Mouse (Mus musculus) liver, embryonic 12.5 days (tissue): ENCODE data around the gene Ikzf3. TPM values are rescaled to one million over a fixed set of nuclear protein-coding genes. Genes with fewer than 3 reads are reported as not detected.
A peak's percentile ranks its signal among the peaks of the same experiment; 100 is the strongest.

Source experiments
- ATAC-seq: fragments of 200-750 bp; cut with Nextera tagmentation; 2 replicates; pipeline ENCODE4 v1.8.0; 2017; ENCODE audit warnings: moderate number of reproducible peaks, mild to moderate bottlenecking, moderate library complexity
- H3K27ac ChIP-seq: fragments of 300-500 bp; sonication (generic); 2 replicates; pipeline ENCODE4 v1.5.1; 2016; ENCODE audit warnings: mild to moderate bottlenecking
- H3K27me3 ChIP-seq: fragments of 300-500 bp; sonication (generic); replicated peaks from 2 replicates; pipeline ENCODE4 v1.6.1; 2016; ENCODE audit warnings: mild to moderate bottlenecking, moderate library complexity
- H3K36me3 ChIP-seq: fragments of 300-500 bp; sonication (generic); 2 replicates; pipeline ENCODE4 v1.6.1; 2016; ENCODE audit warnings: mild to moderate bottlenecking, moderate library complexity
- H3K4me1 ChIP-seq: fragments of 300-500 bp; sonication (generic); 2 replicates; pipeline ENCODE4 v1.6.1; 2016
- H3K4me2 ChIP-seq: fragments of 300-500 bp; sonication (generic); 2 replicates; pipeline ENCODE4 v1.6.1; 2016; ENCODE audit warnings: mild to moderate bottlenecking, moderate library complexity
- H3K4me3 ChIP-seq: fragments of 300-500 bp; sonication (generic); 2 replicates; pipeline ENCODE4 v1.5.1; 2016; ENCODE audit warnings: mild to moderate bottlenecking, moderate library complexity
- H3K9ac ChIP-seq: fragments of 300-500 bp; sonication (generic); 2 replicates; pipeline ENCODE4 v1.6.1; 2016; ENCODE audit warnings: mild to moderate bottlenecking, moderate library complexity
- H3K9me3 ChIP-seq: fragments of 300-500 bp; sonication (generic); replicated peaks from 2 replicates; pipeline ENCODE4 v1.6.1; 2016; ENCODE audit warnings: mild to moderate bottlenecking, moderate library complexity
- WGBS: fragments of 180-500 bp; shearing (Covaris S2); methylation state at CpG from one replicate; pipeline ENCODE4 v1.1.7; 2016; ENCODE audit not compliant: insufficient replicate concordance; 5-methylcytosine and 5-hydroxymethylcytosine counted together
- polyA plus RNA-seq: library from polyadenylated mRNA; unstranded; fragments of >200 nt; fragmentation: Nextera tagmentation; extraction: Ambion mirVana; gene quantifications from 2 replicates; pipeline ENCODE4 v1.2.1, GENCODE M21; 2016

The Ikzf3 gene
- polyA plus RNA-seq, 1 experiment from 2014 or later, result 0.12 TPM

DNA sequence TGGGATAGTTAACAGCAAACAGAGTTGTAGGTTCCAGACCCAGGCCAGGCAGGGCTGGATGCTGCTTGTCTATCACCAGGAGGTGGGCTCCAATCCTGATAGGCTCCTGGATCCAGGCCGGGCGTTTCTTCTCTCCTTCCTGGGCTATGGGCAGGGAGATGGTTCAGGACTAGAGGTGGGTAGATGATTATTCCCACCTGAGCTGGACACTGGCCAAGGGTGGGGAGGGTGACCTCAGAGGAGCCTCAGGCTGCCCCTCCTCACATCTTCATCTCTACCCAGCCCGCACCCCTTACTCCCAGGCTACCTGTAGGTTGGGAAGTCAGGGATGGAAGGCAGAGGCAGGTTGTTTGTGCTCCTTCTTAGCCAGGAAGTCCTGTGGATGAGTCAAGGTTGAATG, 96.4 kb downstream of the Ikzf3 start:
- no peak overlapping the region for H3K9ac ChIP-seq
- peaks cover 88% of the 10 kb centered on the region for H3K27me3 ChIP-seq
- H3K27ac ChIP-seq, result no peak overlapping the region
- ATAC-seq, result no peak
- peaks cover 6% of the 10 kb centered on the region for H3K4me1 ChIP-seq
- H3K4me2 ChIP-seq, result peak overlapping the region; percentile 45
- 66% methylated on average over 3 of the region's 3 CpGs for WGBS
- no peaks in the 10 kb centered on the region for H3K9me3 ChIP-seq
- peak overlapping the region; percentile 31 for H3K4me3 ChIP-seq
- H3K36me3 ChIP-seq, result peaks cover 35% of the 10 kb centered on the region

DNA sequence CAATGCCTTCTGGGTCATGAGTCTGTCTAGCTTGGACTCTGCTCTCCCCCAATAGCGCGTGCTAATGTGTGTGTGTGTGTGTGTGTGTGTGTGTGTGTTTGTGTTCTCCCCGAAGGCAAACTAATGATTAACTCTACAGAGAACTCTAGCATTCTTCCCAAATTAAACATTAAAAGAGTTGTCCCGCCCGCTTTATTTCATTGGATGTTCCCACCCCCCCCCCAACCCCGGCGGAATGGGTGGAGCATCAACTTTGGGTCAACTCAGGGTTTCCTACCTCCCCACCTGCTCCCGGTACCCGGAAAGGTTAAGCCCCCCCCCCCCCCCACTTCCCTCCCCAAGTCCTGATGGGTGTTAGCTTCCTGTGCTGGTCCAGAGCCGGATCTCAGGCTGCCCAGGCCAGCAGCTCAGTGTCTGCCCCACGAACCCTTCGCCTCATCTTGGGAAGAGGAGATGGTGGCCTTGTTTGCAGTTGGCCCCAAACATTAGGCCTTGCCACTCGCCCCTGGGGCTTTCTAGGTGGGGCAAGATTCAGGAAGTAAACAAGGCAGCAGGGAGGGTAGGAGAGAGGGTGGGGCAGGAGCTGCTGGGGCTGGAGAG, 97.5 kb downstream of the Ikzf3 start:
- Histone ChIP-seq H3K4me3 (peak overlapping the region; percentile 35), H3K4me1 (peaks cover 6% of the 10 kb centered on the region), H3K9ac (no peak overlapping the region), H3K27ac (peak overlapping the region; percentile 77; the same call in 1 of the 2 replicates), H3K27me3 (peaks cover 80% of the 10 kb centered on the region), H3K36me3 (peaks cover 24% of the 10 kb centered on the region), H3K4me2 (peak overlapping the region; percentile 45), H3K9me3 (no peaks in the 10 kb centered on the region)
- 31% methylated on average over 13 of the region's 13 CpGs for WGBS
- ATAC-seq, result peak; percentile 53

DNA sequence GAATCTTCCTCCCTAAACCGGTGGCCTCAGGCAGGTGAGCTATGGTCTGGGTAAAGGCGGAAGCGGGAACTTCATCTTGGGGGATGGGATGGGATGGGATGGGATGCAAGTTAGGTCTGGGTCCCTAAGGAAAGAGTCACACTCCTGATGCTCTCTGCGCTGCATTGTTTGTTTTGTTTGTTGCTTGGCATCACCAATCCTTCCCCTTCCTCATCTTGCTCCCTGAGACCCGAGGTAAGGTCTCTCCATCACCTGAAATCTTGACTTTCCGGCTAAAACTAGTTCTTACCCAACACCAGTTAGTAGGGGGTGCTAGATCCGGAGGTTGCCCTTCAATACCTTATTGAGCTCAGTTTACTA, 98.4 kb downstream of the Ikzf3 start:
- Histone ChIP-seq H3K4me2 (peak overlapping the region; percentile 22; the same call in 1 of the 2 replicates), H3K9ac (0 out of 2 replicates have a peak overlapping the region, but pooled peaks have one; percentile 9), H3K27ac (peak overlapping the region; percentile 77), H3K4me3 (peak overlapping the region; percentile 35), H3K27me3 (peaks cover 78% of the 10 kb centered on the region), H3K9me3 (no peaks in the 10 kb centered on the region), H3K36me3 (peaks cover 17% of the 10 kb centered on the region), H3K4me1 (peaks cover 6% of the 10 kb centered on the region)
- no peak for ATAC-seq
- whole genome bisulfite sequencing, result 16% methylated on average over 7 of the region's 7 CpGs

DNA sequence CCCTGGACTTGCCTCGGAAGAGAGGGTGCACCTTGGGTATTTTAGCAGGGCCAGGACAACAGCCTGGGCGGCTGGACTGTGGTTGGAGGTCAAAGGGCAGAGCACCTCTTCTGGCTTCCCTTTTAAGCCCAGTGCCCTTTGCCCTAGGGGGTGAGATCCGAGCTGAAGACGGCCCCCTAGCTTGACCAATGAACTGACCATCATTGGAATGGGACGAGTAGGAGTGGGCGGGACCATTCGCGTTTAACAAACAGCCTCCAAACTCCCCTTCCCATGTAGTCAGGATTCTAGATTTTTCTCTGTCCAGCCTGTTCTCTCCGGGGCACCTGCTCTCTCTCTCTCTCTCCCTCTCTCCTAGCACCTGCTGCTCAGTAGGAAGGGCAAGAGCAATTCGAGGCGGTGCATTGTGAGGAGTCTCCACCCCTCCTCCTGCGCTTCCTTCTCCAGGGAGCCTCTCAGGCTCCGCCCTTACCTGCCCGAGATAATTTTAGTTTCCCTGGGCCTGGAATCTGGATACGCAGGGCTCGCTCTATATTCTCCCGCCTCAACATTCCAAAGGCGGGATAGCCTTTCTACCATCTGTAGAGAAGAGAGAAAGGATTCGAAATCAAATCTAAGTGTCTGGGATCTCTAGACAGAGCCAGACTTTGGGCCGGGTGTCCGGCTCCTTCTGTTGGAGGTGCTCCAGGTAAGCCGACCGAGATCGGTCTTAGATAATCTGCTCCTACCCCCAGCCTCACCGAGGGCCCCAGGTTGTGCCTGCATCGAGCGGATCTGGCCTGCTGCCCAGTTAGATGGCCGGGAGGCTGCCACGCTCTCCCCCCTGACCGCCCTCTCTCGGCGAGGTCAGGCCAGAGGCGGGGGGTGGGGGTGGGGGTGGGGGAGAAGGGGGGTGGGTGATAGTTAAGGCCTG, 99.0 kb downstream of the Ikzf3 start:
- peak; percentile 59 for ATAC-seq
- WGBS, result 5% methylated on average over 28 of the region's 33 CpGs
- peaks cover 12% of the 10 kb centered on the region for H3K36me3 ChIP-seq
- H3K9ac ChIP-seq, result 0 out of 2 replicates have a peak overlapping the region, but pooled peaks have one; percentile 9
- peak overlapping the region; percentile 35 for H3K4me3 ChIP-seq
- peak overlapping the region; percentile 77 for H3K27ac ChIP-seq
- H3K4me2 ChIP-seq, result peak overlapping the region; percentile 21; the same call in 1 of the 2 replicates
- peaks cover 72% of the 10 kb centered on the region for H3K27me3 ChIP-seq
- H3K9me3 ChIP-seq, result no peaks in the 10 kb centered on the region
- H3K4me1 ChIP-seq, result peaks cover 6% of the 10 kb centered on the region

DNA sequence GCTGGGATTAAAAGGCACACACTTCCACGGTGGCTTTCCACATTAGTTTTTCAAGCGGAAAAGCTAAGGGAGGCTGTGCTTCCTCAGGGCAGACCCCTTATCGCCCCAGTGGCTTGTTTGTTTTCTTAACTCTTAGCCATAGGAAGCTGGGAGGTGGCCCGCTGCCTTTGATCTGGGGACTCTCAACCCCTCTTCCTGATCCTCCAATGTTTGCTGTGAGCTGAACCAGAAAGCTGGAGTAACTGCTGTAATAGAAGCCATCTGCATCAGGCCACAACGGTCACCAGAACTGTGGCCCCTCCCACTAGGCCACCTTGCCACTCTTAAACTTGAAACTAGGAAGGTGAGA, 99.6 kb downstream of the Ikzf3 start, which contains the start of gene Grb7:
Grb7 (plus strand) TSS at position 182 of the 349 bp plus-strand sequence.
- peaks cover 7% of the 10 kb centered on the region for H3K36me3 ChIP-seq
- 15% methylated on average over 5 of the region's 5 CpGs for WGBS
- peak within 1 kb of the TSS; percentile 77 for H3K27ac ChIP-seq
- ATAC-seq, result peak; percentile 25
- no peaks in the 10 kb centered on the region for H3K9me3 ChIP-seq
- H3K4me2 ChIP-seq, result peak within 1 kb of the TSS; percentile 21
- H3K27me3 ChIP-seq, result peaks cover 68% of the 10 kb centered on the region
- H3K4me1 ChIP-seq, result peaks cover 6% of the 10 kb centered on the region
- peak within 1 kb of the TSS; percentile 35 for H3K4me3 ChIP-seq
- H3K9ac ChIP-seq, result 0 out of 2 replicates have a peak within 1 kb of the TSS, but pooled peaks have one; percentile 9

DNA sequence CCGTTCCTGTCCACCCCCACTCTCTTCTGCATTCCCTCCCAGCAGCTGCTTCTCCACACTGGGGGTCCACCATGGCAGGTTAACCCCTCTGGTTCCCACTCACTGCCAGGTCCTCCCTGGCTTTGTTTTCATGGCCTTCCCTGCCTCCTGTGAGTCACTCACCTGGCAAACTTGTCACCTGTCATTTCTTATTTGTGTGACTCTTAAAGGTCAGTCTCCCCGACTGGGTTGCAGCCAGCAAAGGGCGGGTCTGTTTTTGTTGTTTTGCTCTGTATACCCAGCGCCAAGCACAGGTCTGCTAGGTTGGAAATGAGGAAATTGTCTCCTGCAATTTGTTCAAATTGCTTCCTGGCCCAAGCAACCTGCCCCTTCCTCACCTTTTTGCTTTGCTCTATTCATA, 100.2 kb downstream of the Ikzf3 start:
- peaks cover 6% of the 10 kb centered on the region for H3K4me1 ChIP-seq
- H3K4me2 ChIP-seq, result peak overlapping the region; percentile 3; the same call in 1 of the 2 replicates
- 44% methylated on average over 4 of the region's 4 CpGs for WGBS
- no peak overlapping the region for H3K9ac ChIP-seq
- no peak for ATAC-seq
- H3K36me3 ChIP-seq, result peaks cover 5% of the 10 kb centered on the region
- no peaks in the 10 kb centered on the region for H3K9me3 ChIP-seq
- H3K4me3 ChIP-seq, result no peak overlapping the region
- H3K27me3 ChIP-seq, result peaks cover 62% of the 10 kb centered on the region
- H3K27ac ChIP-seq, result peak overlapping the region; percentile 69

DNA sequence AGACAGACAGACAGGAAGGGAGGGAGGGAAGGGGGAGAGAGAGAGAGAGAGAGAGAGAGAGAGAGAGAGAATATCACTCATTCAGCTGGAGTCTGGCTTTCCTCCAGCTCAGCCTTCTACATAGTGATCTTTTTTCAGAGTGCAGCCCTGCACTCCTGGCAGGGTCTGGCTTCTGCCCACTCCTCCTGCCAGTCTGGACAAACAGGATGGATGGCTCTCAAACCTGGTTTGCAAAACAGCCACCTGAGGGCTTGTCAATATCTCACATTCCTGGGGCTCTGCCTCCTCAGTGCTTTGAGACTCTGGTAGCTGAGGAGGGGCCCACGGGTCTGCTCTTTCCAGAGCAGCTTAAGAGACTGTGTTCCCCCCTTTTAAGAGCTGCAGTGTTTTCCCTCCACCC, 100.6 kb downstream of the Ikzf3 start:
- peak overlapping the region; percentile 3; the same call in 1 of the 2 replicates for H3K4me2 ChIP-seq
- peak overlapping the region; percentile 69 for H3K27ac ChIP-seq
- H3K36me3 ChIP-seq, result peaks cover under 1% of the 10 kb centered on the region
- ATAC-seq, result no peak
- no peak overlapping the region for H3K9ac ChIP-seq
- H3K9me3 ChIP-seq, result no peaks in the 10 kb centered on the region
- no peak overlapping the region for H3K4me3 ChIP-seq
- peaks cover 58% of the 10 kb centered on the region for H3K27me3 ChIP-seq
- peaks cover 6% of the 10 kb centered on the region for H3K4me1 ChIP-seq
- WGBS, result 24% methylated on average over 1 of the region's 1 CpGs

DNA sequence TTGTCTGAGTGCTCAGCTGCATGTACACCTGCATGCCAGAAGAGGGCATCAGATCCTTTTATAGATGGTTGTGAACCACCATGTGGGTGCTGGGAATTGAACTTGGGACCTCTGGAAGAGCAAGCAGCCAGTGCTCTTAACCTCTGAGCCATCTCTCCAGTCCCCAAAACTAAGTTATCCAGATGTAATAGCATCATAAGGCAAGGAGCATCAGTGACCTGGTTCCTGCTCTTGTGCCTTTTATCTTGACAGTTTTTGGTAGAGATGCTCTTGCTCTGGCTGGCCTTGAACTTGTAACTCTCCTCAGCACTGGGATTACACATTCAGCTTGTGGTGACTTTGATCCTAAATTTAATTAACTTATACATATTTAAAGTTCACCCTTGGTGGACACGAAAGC, 102.1 kb downstream of the Ikzf3 start:
- WGBS, result 70% methylated on average over 1 of the region's 1 CpGs
- no peak overlapping the region for H3K4me3 ChIP-seq
- peaks cover 6% of the 10 kb centered on the region for H3K4me1 ChIP-seq
- no peak overlapping the region for H3K9ac ChIP-seq
- ATAC-seq, result no peak
- H3K4me2 ChIP-seq, result no peak overlapping the region
- no peaks in the 10 kb centered on the region for H3K36me3 ChIP-seq
- H3K27me3 ChIP-seq, result peaks cover 43% of the 10 kb centered on the region
- H3K27ac ChIP-seq, result no peak overlapping the region
- no peaks in the 10 kb centered on the region for H3K9me3 ChIP-seq

DNA sequence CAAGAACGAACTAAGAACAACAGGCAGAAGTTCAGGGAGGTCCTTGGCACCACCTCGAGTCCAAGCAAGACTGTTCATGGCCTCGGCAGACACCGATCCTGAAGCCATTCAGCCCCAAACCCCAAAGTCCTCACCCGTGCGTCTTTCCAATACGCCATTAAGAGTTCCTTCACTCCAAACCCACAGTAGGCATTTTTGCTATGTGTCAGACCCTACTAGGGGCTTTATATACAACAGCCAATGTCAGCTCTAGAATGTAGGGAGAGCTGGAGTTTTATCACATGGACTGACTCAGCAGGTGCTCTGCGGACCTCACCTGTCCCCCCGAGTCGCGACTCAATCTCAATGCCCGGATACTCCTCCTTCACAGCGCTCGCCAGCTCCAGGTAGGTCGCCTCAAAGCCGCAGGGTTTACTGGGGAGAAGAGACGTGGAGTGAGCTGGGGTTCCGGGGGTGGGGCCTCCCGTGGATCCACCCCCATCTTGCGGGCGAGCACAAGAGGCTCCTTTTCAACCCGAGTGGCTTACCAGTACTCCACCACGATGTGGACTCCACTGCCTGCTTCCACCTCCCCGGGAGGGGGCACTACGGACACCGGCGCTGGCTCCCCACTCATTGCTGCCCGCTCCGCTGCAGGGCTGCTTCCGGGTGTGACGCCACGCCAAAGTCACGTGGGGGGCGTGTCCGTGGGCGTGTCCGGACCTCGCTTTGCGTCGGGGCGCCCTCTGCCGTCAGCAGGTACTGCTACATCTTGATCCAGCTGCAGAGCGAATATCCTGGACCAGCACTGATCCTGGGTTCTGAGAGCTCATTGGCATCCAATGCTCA, 107.3 kb downstream of the Ikzf3 start, which contains the start of gene Mien1:
Mien1 (minus strand) TSS at position 661 of the 828 bp plus-strand sequence.
- peak within 1 kb of the TSS; percentile 84 for H3K27ac ChIP-seq

DNA sequence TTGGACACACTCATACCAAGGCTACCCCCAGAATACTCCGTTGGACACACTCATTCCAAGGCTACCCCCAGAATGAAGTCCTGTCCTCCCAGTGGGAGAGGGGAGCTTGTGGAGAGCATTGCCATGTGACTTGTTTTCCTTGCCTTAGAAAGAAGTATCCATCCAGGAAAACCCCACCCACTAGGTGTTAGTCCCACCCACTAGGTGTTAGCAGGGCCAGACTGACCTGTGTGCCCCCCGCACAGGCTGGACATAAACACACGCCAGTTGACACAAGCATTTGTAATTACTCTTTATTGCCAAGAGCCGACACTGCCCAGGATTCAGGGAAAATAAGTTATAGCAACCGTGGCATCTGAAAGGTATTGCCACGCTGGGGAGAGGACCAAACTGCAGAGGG, 108.4 kb downstream of the Ikzf3 start:
- WGBS, result 86% methylated on average over 6 of the region's 6 CpGs
- no peak overlapping the region for H3K4me3 ChIP-seq
- H3K27me3 ChIP-seq, result no peaks in the 10 kb centered on the region
- no peaks in the 10 kb centered on the region for H3K9me3 ChIP-seq
- H3K4me2 ChIP-seq, result peak overlapping the region; percentile 87; the same call in 1 of the 2 replicates
- no peak overlapping the region for H3K27ac ChIP-seq
- no peak for ATAC-seq
- 0 out of 2 replicates have a peak, but pooled peaks cover 17% of the 10 kb centered on the region for H3K36me3 ChIP-seq
- peaks cover 9% of the 10 kb centered on the region for H3K4me1 ChIP-seq
- no peak overlapping the region for H3K9ac ChIP-seq

More for the DNA sequence above, 107.3 kb downstream of the Ikzf3 start, which contains the start of gene Mien1:
- peaks cover 9% of the 10 kb centered on the region for H3K4me1 ChIP-seq
- H3K9ac ChIP-seq, result peak within 1 kb of the TSS; percentile 73
- ATAC-seq, result peak; percentile 81
- H3K4me3 ChIP-seq, result peak within 1 kb of the TSS; percentile 79
- 2% methylated on average over 43 of the region's 43 CpGs for WGBS
- H3K27me3 ChIP-seq, result no peaks in the 10 kb centered on the region
- H3K4me2 ChIP-seq, result peak within 1 kb of the TSS; percentile 87
- H3K36me3 ChIP-seq, result 0 out of 2 replicates have a peak, but pooled peaks cover 17% of the 10 kb centered on the region
- H3K9me3 ChIP-seq, result no peaks in the 10 kb centered on the region

DNA sequence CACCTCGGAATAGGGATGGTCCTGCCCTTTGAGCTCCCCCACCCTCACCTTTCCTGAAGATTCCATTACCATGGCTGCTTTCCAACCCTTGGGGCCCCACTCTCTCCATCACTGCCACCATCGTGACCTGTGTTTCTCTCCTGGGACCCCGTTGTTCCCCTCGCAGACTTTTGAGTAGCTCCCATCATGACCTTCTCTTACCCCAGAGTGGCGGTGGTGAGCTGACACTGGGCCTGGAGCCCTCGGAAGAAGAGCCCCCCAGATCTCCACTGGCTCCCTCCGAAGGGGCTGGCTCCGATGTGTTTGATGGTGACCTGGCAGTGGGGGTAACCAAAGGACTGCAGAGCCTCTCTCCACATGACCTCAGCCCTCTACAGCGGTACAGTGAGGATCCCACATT, 110.1 kb downstream of the Ikzf3 start:
- no peak for ATAC-seq
- no peak overlapping the region for H3K9ac ChIP-seq
- H3K27ac ChIP-seq, result no peak overlapping the region
- H3K4me3 ChIP-seq, result no peak overlapping the region
- WGBS, result 68% methylated on average over 9 of the region's 9 CpGs
- peaks cover 9% of the 10 kb centered on the region for H3K4me1 ChIP-seq
- no peak overlapping the region for H3K4me2 ChIP-seq
- H3K27me3 ChIP-seq, result no peaks in the 10 kb centered on the region
- H3K36me3 ChIP-seq, result 0 out of 2 replicates have a peak, but pooled peaks cover 17% of the 10 kb centered on the region
- H3K9me3 ChIP-seq, result no peaks in the 10 kb centered on the region
